Mouse (Mus musculus): ENCODE results near the gene Nono.

The Nono gene

DNA sequence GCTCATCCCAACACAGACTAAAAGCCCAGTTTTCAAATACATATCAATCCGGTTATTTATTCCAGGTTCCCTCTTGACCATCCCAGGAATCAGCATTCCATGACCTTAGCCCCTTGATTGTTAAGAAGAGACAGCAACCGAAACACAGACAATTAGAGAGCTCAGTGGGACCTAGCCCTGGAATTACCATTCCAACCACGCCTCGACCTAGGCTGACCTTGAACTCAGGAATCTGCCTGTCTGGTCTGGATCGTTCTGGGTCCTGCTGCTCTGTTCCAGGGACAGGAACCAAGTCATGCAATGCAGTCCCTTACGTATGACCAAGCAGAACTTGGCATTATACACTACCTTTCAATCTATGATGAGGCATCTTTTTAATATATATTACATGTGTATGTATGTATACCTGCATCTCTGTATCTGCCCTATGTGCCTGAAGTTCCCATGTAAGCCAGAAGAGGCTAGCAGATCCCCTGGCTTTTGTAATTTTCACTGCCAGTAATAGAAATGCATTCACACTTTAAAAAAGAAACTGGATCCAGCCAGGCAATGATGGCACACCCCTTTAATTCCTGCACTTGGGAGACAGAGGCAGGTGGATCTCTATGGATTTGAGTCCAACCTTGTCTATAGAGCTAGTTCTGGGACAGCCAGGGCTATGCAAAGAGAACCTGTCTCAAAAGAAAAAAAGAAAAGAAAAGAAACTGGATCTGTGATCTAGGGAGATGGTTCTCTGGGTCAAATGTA, 52.7 kb downstream of the Nono start:
- DNase-seq (ENCODE audit: low spot score in 2 of 2), result no peak

DNA sequence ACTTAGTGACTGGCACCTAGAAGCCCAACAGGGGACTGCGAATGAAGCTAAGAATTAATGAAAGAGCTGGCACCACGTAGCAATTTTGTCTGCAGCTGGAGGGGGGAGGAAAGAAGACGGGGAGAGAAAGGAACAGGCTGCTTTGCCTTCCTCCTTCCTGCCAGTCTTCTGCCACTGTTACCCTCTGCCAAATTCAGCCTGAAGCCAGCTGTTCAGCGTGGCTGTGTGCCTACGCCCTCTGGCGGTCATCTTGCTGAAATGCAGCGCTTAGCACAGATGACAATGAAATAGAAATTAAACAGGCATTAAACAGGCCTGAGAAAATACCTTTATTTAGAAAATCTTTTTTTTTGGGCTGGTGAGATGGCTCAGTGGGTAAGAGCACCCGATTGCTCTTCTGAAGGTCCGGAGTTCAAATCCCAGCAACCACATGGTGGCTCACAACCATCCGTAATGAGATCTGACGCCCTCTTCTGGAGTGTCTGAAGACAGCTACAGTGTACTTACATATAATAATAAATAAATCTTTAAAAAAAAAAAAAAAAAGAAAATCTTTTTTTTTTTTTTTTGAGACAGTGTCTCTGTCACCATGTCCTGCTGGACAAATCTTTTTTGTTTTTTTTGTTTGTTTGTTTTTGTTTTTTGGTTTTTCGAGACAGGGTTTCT, 57.5 kb downstream of the Nono start:
- DNase-seq (ENCODE audit: low spot score in 2 of 2), result peak; percentile 14 to 18
